Mouse (Mus musculus): ENCODE measurements around the gene Syt1.

DNA sequence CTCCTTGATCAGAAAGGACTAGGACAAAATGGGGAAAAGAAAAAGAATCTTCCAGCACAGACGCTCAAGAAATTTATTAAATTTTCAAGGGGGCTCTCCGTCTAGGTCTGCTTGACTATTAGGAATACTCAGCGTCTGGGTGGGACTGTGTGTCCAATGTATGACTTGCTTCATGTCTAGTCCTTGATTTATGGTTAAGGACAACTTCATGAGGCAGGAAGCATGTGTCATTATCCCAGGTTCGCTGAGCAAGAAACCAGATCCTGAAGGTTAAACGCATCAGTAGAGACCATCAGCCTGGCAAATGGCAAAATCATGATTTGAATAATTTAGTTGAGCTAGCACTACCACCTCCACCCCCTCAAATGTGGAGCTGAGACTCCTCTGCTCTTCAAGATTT lies 135.1 kb downstream of the Syt1 start:
- no peak for TF ChIP-seq CTCF (IDR thresholded peaks at IDR 0.05; ENCODE audit: borderline replicate concordance, extremely low read depth, insufficient read depth, insufficient read length)
- no peak for TF ChIP-seq POLR2A (IDR thresholded peaks at IDR 0.05; ENCODE audit: borderline replicate concordance, extremely low read depth, insufficient read depth, insufficient read length, poor library complexity, severe bottlenecking)
